Mouse (Mus musculus) thymus, adult 2 months (tissue): Measurements from ENCODE around the gene Trank1.

Experiments used
- CTCF ChIP-seq: fragments of 200-500 bp; IDR thresholded peaks from 2 replicates; pipeline ENCODE4 v1.5.1; 2012; ENCODE audit warnings: mild to moderate bottlenecking, control low read depth, low read length, moderate library complexity, borderline replicate concordance; ENCODE audit not compliant: control insufficient read depth, poor library complexity, insufficient read depth; ENCODE audit errors: extremely low read depth
- POLR2A ChIP-seq: fragments of 200-500 bp; IDR thresholded peaks from 2 replicates; pipeline ENCODE4 v1.6.1; 2012; ENCODE audit warnings: mild to moderate bottlenecking, low read length, control low read depth, moderate library complexity; ENCODE audit not compliant: control insufficient read depth, poor library complexity, insufficient read depth; ENCODE audit errors: extremely low read depth

- TF ChIP-seq POLR2A (no peak), CTCF (no peak)
Observed at GRCm38 (mm10) chr9:111273958-111274357, 37.6 kb upstream of the Trank1 start.
